Mouse (Mus musculus): ENCODE data around the gene Chn1.

Chn1 gene

GRCm38 (mm10) chr2:73562656-73563055 is 212.5 kb downstream of the Chn1 start:
- no peak for DNase-seq (ENCODE audit: extremely low read depth, low read depth)

GRCm38 (mm10) chr2:73561665-73562063 is 213.5 kb downstream of the Chn1 start:
- peak; percentile 72 for DNase-seq (ENCODE audit: extremely low read depth, low read depth)

- DNase-seq (ENCODE audit: extremely low read depth, low read depth) = no peak
These were observed 214.1 kb downstream of the Chn1 start for GRCm38 (mm10) chr2:73560899-73561664.

Measured in MEL-GATA-1-ER (cell line).